Mouse (Mus musculus) embryonic facial prominence, embryonic 12.5 days (tissue): ENCODE measurements around the gene Ndufb7. TPM values are rescaled to one million over a fixed set of nuclear protein-coding genes. Genes with fewer than 3 reads are reported as not detected.
"Not testable (repeated sequence)": the region's sequence is repeated elsewhere in the genome, so short reads cannot be mapped to it uniquely, and the experiment has no call there.

Experiments
- ATAC-seq: fragments of 200-750 bp; cut with Nextera tagmentation; 2 replicates; pipeline ENCODE4 v1.8.0; 2017; ENCODE audit not compliant: insufficient number of reproducible peaks, insufficient read depth, low FRiP score, low TSS enrichment
- H3K27ac ChIP-seq: fragments of 300-500 bp; sonication (generic); 2 replicates; pipeline ENCODE4 v1.5.1; 2016; ENCODE audit warnings: mild to moderate bottlenecking
- H3K27me3 ChIP-seq: fragments of 300-500 bp; sonication (generic); 2 replicates; pipeline ENCODE4 v1.6.1; 2016; ENCODE audit warnings: mild to moderate bottlenecking, moderate library complexity
- H3K36me3 ChIP-seq: fragments of 300-500 bp; sonication (generic); 2 replicates; pipeline ENCODE4 v1.6.1; 2016; ENCODE audit warnings: mild to moderate bottlenecking
- H3K4me1 ChIP-seq: fragments of 300-500 bp; sonication (generic); 2 replicates; pipeline ENCODE4 v1.6.1; 2016
- H3K4me2 ChIP-seq: fragments of 300-500 bp; sonication (generic); replicated peaks from 2 replicates; pipeline ENCODE4 v1.6.1; 2016; ENCODE audit warnings: mild to moderate bottlenecking, moderate library complexity
- H3K4me3 ChIP-seq: fragments of 300-500 bp; sonication (generic); 2 replicates; pipeline ENCODE4 v1.5.1; 2016; ENCODE audit warnings: mild to moderate bottlenecking
- H3K9ac ChIP-seq: fragments of 300-500 bp; sonication (generic); 2 replicates; pipeline ENCODE4 v1.6.1; 2016; ENCODE audit warnings: mild to moderate bottlenecking, moderate library complexity
- H3K9me3 ChIP-seq: fragments of 300-500 bp; sonication (generic); 2 replicates; pipeline ENCODE4 v1.6.1; 2016; ENCODE audit warnings: mild to moderate bottlenecking, moderate library complexity
- WGBS: fragments of 180-500 bp; shearing (Covaris S2); methylation state at CpG from one replicate; pipeline ENCODE4 v1.1.7; 2016; 5-methylcytosine and 5-hydroxymethylcytosine counted together
- polyA plus RNA-seq: library from polyadenylated mRNA; unstranded; fragments of >200 nt; fragmentation: Nextera tagmentation; extraction: Ambion mirVana; gene quantifications from 2 replicates; pipeline ENCODE4 v1.2.1, GENCODE M21; 2016

Ndufb7 gene
- polyA plus RNA-seq, 1 experiment from 2014 or later = 312 TPM

- Histone ChIP-seq H3K9ac (no peak overlapping the region), H3K4me3 (no peak overlapping the region), H3K27me3 (no peaks in the 10 kb centered on the region), H3K4me2 (no peak overlapping the region), H3K27ac (no peak overlapping the region), H3K9me3 (no peaks in the 10 kb centered on the region), H3K4me1 (peaks cover 17% of the 10 kb centered on the region), H3K36me3 (peaks cover 51% of the 10 kb centered on the region)
- ATAC-seq = no peak
- 80% methylated on average over 4 of the region's 4 CpGs for WGBS
These were observed 2.7 kb downstream of the Ndufb7 start for GRCm38 (mm10) chr8:83569165-83569564.

GRCm38 (mm10) chr8:83570272-83571000 is 4.0 kb downstream of the Ndufb7 start:
- no peak for ATAC-seq
- no peak overlapping the region for H3K27ac ChIP-seq
- WGBS = 91% methylated on average over 15 of the region's 15 CpGs
- no peak overlapping the region for H3K4me3 ChIP-seq
- H3K4me1 ChIP-seq = peaks cover 27% of the 10 kb centered on the region
- H3K27me3 ChIP-seq = no peaks in the 10 kb centered on the region
- no peak overlapping the region for H3K4me2 ChIP-seq
- H3K9me3 ChIP-seq = no peaks in the 10 kb centered on the region
- peaks cover 51% of the 10 kb centered on the region for H3K36me3 ChIP-seq
- H3K9ac ChIP-seq = no peak overlapping the region

- WGBS = 95% methylated on average over 7 of the region's 7 CpGs
These were observed 4.5 kb downstream of the Ndufb7 start for GRCm38 (mm10) chr8:83571001-83571340.

GRCm38 (mm10) chr8:83571791-83572190 is 5.3 kb downstream of the Ndufb7 start:
- Histone ChIP-seq H3K4me1 (peaks cover 41% of the 10 kb centered on the region), H3K36me3 (peaks cover 51% of the 10 kb centered on the region), H3K27ac (no peak overlapping the region), H3K27me3 (no peaks in the 10 kb centered on the region), H3K9me3 (no peaks in the 10 kb centered on the region), H3K4me2 (no peak overlapping the region), H3K9ac (no peak overlapping the region), H3K4me3 (no peak overlapping the region)
- no peak for ATAC-seq
- WGBS = 92% methylated on average over 10 of the region's 10 CpGs

More at GRCm38 (mm10) chr8:83571001-83571340, 4.5 kb downstream of the Ndufb7 start:
- H3K9ac ChIP-seq, H3K27me3 ChIP-seq, H3K4me3 ChIP-seq, H3K4me2 ChIP-seq, ATAC-seq, H3K27ac ChIP-seq, H3K9me3 ChIP-seq: not testable (repeated sequence)
- Histone ChIP-seq H3K36me3 (peaks cover 51% of the 10 kb centered on the region), H3K4me1 (peaks cover 33% of the 10 kb centered on the region)

GRCm38 (mm10) chr8:83572246-83572812 is 5.9 kb downstream of the Ndufb7 start:
- H3K27me3 ChIP-seq = no peaks in the 10 kb centered on the region
- ATAC-seq = no peak
- no peak overlapping the region for H3K27ac ChIP-seq
- 92% methylated on average over 5 of the region's 5 CpGs for WGBS
- peaks cover 51% of the 10 kb centered on the region for H3K36me3 ChIP-seq
- H3K4me2 ChIP-seq = no peak overlapping the region
- no peak overlapping the region for H3K4me3 ChIP-seq
- peaks cover 44% of the 10 kb centered on the region for H3K4me1 ChIP-seq
- H3K9me3 ChIP-seq = no peaks in the 10 kb centered on the region
- H3K9ac ChIP-seq = no peak overlapping the region

GRCm38 (mm10) chr8:83573140-83573875 is 6.8 kb downstream of the Ndufb7 start:
- ATAC-seq = no peak
- H3K27me3 ChIP-seq = no peaks in the 10 kb centered on the region
- WGBS = 79% methylated on average over 17 of the region's 18 CpGs
- no peak overlapping the region for H3K9ac ChIP-seq
- peaks cover 39% of the 10 kb centered on the region for H3K4me1 ChIP-seq
- H3K27ac ChIP-seq = no peak overlapping the region
- peaks cover 51% of the 10 kb centered on the region for H3K36me3 ChIP-seq
- no peaks in the 10 kb centered on the region for H3K9me3 ChIP-seq
- H3K4me2 ChIP-seq = no peak overlapping the region
- H3K4me3 ChIP-seq = no peak overlapping the region

- H3K4me2 ChIP-seq = no peak overlapping the region
- no peak overlapping the region for H3K27ac ChIP-seq
- peaks cover 34% of the 10 kb centered on the region for H3K4me1 ChIP-seq
- no peak for ATAC-seq
- peaks cover 38% of the 10 kb centered on the region for H3K36me3 ChIP-seq
- no peak overlapping the region for H3K4me3 ChIP-seq
- 80% methylated on average over 15 of the region's 15 CpGs for WGBS
- H3K27me3 ChIP-seq = no peaks in the 10 kb centered on the region
- no peak overlapping the region for H3K9ac ChIP-seq
- H3K9me3 ChIP-seq = no peaks in the 10 kb centered on the region
These were observed 8.3 kb downstream of the Ndufb7 start for GRCm38 (mm10) chr8:83574631-83575315.

- H3K27ac ChIP-seq = peak overlapping the region; percentile 64; the same call in 1 of the 2 replicates
- no peak for ATAC-seq
- peak overlapping the region; percentile 33 for H3K9ac ChIP-seq
- no peak overlapping the region for H3K4me3 ChIP-seq
- H3K4me1 ChIP-seq = peaks cover 34% of the 10 kb centered on the region
- 65% methylated on average over 17 of the region's 17 CpGs for WGBS
- 0 out of 2 replicates have a peak overlapping the region, but pooled peaks have one; percentile 2 for H3K4me2 ChIP-seq
- peaks cover 30% of the 10 kb centered on the region for H3K36me3 ChIP-seq
- H3K27me3 ChIP-seq = no peaks in the 10 kb centered on the region
- no peaks in the 10 kb centered on the region for H3K9me3 ChIP-seq
These were observed 9.4 kb downstream of the Ndufb7 start for GRCm38 (mm10) chr8:83575561-83576515.

GRCm38 (mm10) chr8:83576516-83576895 is 10.0 kb downstream of the Ndufb7 start:
- H3K27me3 ChIP-seq = no peaks in the 10 kb centered on the region
- no peak for ATAC-seq
- no peak overlapping the region for H3K9ac ChIP-seq
- 17% methylated on average over 2 of the region's 4 CpGs for WGBS
- no peak overlapping the region for H3K4me3 ChIP-seq
- H3K36me3 ChIP-seq = peaks cover 25% of the 10 kb centered on the region
- peaks cover 34% of the 10 kb centered on the region for H3K4me1 ChIP-seq
- H3K9me3 ChIP-seq = no peaks in the 10 kb centered on the region
- H3K27ac ChIP-seq = peak overlapping the region; percentile 64; the same call in 1 of the 2 replicates
- 0 out of 2 replicates have a peak overlapping the region, but pooled peaks have one; percentile 2 for H3K4me2 ChIP-seq

GRCm38 (mm10) chr8:83576921-83577320 is 10.4 kb downstream of the Ndufb7 start:
- Histone ChIP-seq H3K4me3 (no peak overlapping the region), H3K27ac (peak overlapping the region; percentile 50; the same call in 1 of the 2 replicates), H3K4me2 (no peak overlapping the region), H3K9ac (no peak overlapping the region), H3K4me1 (peaks cover 34% of the 10 kb centered on the region), H3K36me3 (peaks cover 21% of the 10 kb centered on the region), H3K27me3 (no peaks in the 10 kb centered on the region), H3K9me3 (no peaks in the 10 kb centered on the region)
- ATAC-seq = no peak
- WGBS = 50% methylated on average over 4 of the region's 4 CpGs
